ENCODE assay signal across 8 mouse cellular contexts in the genomic region with DNA sequence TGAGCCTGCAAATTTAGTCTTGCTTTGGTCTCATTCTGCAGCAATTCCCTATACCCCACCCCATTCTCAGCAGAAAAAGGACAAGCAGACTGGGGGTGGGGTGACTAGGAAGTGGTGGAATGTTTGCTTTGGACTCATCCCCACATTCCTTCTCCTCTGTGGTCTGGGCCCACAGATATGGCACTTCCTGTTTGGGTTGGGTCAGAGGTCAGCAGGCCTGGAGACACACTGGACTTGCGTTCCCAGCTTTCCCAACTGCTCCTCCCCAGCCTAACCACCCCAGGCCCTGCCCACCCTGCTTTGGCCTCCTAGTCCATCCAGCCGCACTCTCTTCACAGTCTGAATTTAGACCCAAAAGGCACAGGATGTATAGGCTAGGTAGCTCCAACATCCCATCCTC. TPM values are rescaled to one million over a fixed set of nuclear protein-coding genes. Genes with fewer than 3 reads are reported as not detected.
DNase-seq lines count a peak whose midpoint lies in the region; ATAC-seq and TF ChIP-seq lines count a peak whose summit lies in the region.

No protein-coding gene starts in this region.

- H3K27ac ChIP-seq in embryonic facial prominence, embryonic 15.5 days (replicated peaks): peak overlapping the region; percentile 58; the same call in 1 of the 2 replicates
- peak overlapping the region; percentile 88 for H3K27ac ChIP-seq in kidney, adult 2 months (ENCODE audit: insufficient read depth, low read depth, low read length)
- peak overlapping the region; percentile 91 for H3K27ac ChIP-seq in lung, embryonic 16.5 days (ENCODE audit: low read length)
- H3K27ac ChIP-seq in hindbrain, embryonic 13.5 days: no peak overlapping the region

- peaks cover 44% of the 10 kb centered on the region for H3K4me1 ChIP-seq in embryonic facial prominence, embryonic 15.5 days
- no peaks in the 10 kb centered on the region for H3K4me1 ChIP-seq in kidney, adult 2 months (ENCODE audit: control insufficient read depth, insufficient read depth, low read length)
- peaks cover 30% of the 10 kb centered on the region for H3K4me1 ChIP-seq in lung, embryonic 16.5 days (replicated peaks; ENCODE audit: control insufficient read depth, insufficient read depth, low read length)
- 0 out of 2 replicates have a peak, but pooled peaks cover 3% of the 10 kb centered on the region for H3K4me1 ChIP-seq in hindbrain, embryonic 13.5 days (replicated peaks)

- TF ChIP-seq CTCF in kidney, adult 2 months (conservative IDR thresholded peaks at IDR 0.05; ENCODE audit: insufficient read depth, insufficient read length, low read depth, low read length): no peak

- H3K4me2 ChIP-seq in embryonic facial prominence, embryonic 15.5 days (replicated peaks): no peak overlapping the region
- H3K4me2 ChIP-seq in lung, embryonic 16.5 days (ENCODE audit: low read depth, low read length): 0 out of 2 replicates have a peak overlapping the region, but pooled peaks have one; percentile 17
- no peak overlapping the region for H3K4me2 ChIP-seq in hindbrain, embryonic 13.5 days

- H3K27me3 ChIP-seq in embryonic facial prominence, embryonic 15.5 days: peaks cover 9% of the 10 kb centered on the region; the same call in 1 of the 2 replicates
- H3K27me3 ChIP-seq in kidney, adult 2 months (replicated peaks; ENCODE audit: control insufficient read depth, insufficient read depth, low read length): no peaks in the 10 kb centered on the region
- no peaks in the 10 kb centered on the region for H3K27me3 ChIP-seq in lung, embryonic 16.5 days (ENCODE audit: control insufficient read depth, insufficient read depth, low read depth, low read length)
- H3K27me3 ChIP-seq in hindbrain, embryonic 13.5 days: no peaks in the 10 kb centered on the region

- TF ChIP-seq POLR2A in kidney, adult 2 months (IDR thresholded peaks at IDR 0.05; ENCODE audit: low read depth, low read length): no peak

- H3K4me3 ChIP-seq in embryonic facial prominence, embryonic 15.5 days (replicated peaks): no peak overlapping the region
- H3K4me3 ChIP-seq in kidney, adult 2 months (ENCODE audit: insufficient read depth, low read depth, low read length): no peak overlapping the region
- no peak overlapping the region for H3K4me3 ChIP-seq in lung, embryonic 16.5 days (ENCODE audit: low read length)
- H3K4me3 ChIP-seq in hindbrain, embryonic 13.5 days: no peak overlapping the region

- no peaks in the 10 kb centered on the region for H3K9me3 ChIP-seq in embryonic facial prominence, embryonic 15.5 days (replicated peaks)
- H3K9me3 ChIP-seq in lung, embryonic 16.5 days (ENCODE audit: control insufficient read depth, low read length): no peaks in the 10 kb centered on the region
- H3K9me3 ChIP-seq in hindbrain, embryonic 13.5 days: no peaks in the 10 kb centered on the region

- peak; percentile 5 for DNase-seq in R1 (ENCODE audit: low read depth, low spot score)
- DNase-seq in kidney, adult 2 months: peak; percentile 81
- no peak for DNase-seq in layer of hippocampus, postnatal 25 days (ENCODE audit: extremely low spot score in 1 of 2, low spot score in 1 of 2)
- DNase-seq in left cerebral cortex, postnatal 25 days (ENCODE audit: low spot score in 2 of 2): no peak
- DNase-seq in MN1 (ENCODE audit: low spot score): no peak

- no peaks in the 10 kb centered on the region for H3K36me3 ChIP-seq in embryonic facial prominence, embryonic 15.5 days
- no peaks in the 10 kb centered on the region for H3K36me3 ChIP-seq in kidney, adult 2 months (ENCODE audit: control insufficient read depth, insufficient read depth, low read length)
- H3K36me3 ChIP-seq in lung, embryonic 16.5 days (ENCODE audit: control insufficient read depth, insufficient read depth, low read length): no peaks in the 10 kb centered on the region
- no peaks in the 10 kb centered on the region for H3K36me3 ChIP-seq in hindbrain, embryonic 13.5 days

- intact Hi-C loops in left cerebral cortex, postnatal 25 days (cut with DNase I): no loop called here

- ATAC-seq in embryonic facial prominence, embryonic 15.5 days (ENCODE audit: insufficient number of reproducible peaks, low FRiP score, low TSS enrichment, low read depth): 0 out of 2 replicates have a peak, but pooled peaks have one; percentile 26
- peak; percentile 83 for ATAC-seq in lung, embryonic 16.5 days (ENCODE audit: low read depth)
- no peak for ATAC-seq in hindbrain, embryonic 13.5 days (ENCODE audit: low FRiP score)

- WGBS in embryonic facial prominence, embryonic 15.5 days: 71% methylated on average over 2 of the region's 2 CpGs
- 40% methylated on average over 2 of the region's 2 CpGs for WGBS in kidney, adult 2 months
- 48% methylated on average over 2 of the region's 2 CpGs for WGBS in lung, embryonic 16.5 days
- WGBS in hindbrain, embryonic 13.5 days: 85% methylated on average over 2 of the region's 2 CpGs

- no peak overlapping the region for H3K9ac ChIP-seq in embryonic facial prominence, embryonic 15.5 days
- no peak overlapping the region for H3K9ac ChIP-seq in lung, embryonic 16.5 days (ENCODE audit: low read length)
- no peak overlapping the region for H3K9ac ChIP-seq in hindbrain, embryonic 13.5 days

RNA-seq across cellular contexts. Expression of gene Bgn, which starts 6.8 kb away (rescaled TPM):
- polyA plus RNA-seq in embryonic facial prominence, embryonic 15.5 days (2015; fragmentation: Nextera tagmentation; extraction: Ambion mirVana): 302 and 313 TPM in 2 replicates
- 277 and 333 TPM in 2 replicates for polyA plus RNA-seq in kidney, adult 2 months (2012; rRNA removed)
- polyA plus RNA-seq in lung, embryonic 16.5 days (2015; fragmentation: Nextera tagmentation; extraction: Ambion mirVana): 206 and 225 TPM in 2 replicates
- total RNA-seq in layer of hippocampus, postnatal 25 days (2021): 10 to 100 TPM; 16.7 to 17.4 TPM
- 10 to 100 TPM; 17.4 to 20.3 TPM for total RNA-seq in left cerebral cortex, postnatal 25 days (2021)
- polyA plus RNA-seq in hindbrain, embryonic 13.5 days (2015; fragmentation: Nextera tagmentation; extraction: Ambion mirVana): 21.6 and 28.6 TPM in 2 replicates

RNA-seq across cellular contexts. Expression of gene Haus7, which starts 17.8 kb away (rescaled TPM):
- 56.5 and 58.7 TPM in 2 replicates for polyA plus RNA-seq in embryonic facial prominence, embryonic 15.5 days (2015; fragmentation: Nextera tagmentation; extraction: Ambion mirVana)
- polyA plus RNA-seq in kidney, adult 2 months (2012; rRNA removed): 12.9 and 13.8 TPM in 2 replicates
- 54.2 and 54.4 TPM in 2 replicates for polyA plus RNA-seq in lung, embryonic 16.5 days (2015; fragmentation: Nextera tagmentation; extraction: Ambion mirVana)
- total RNA-seq in layer of hippocampus, postnatal 25 days (2021): 1 to 10 TPM; 6.9 to 7.5 TPM
- total RNA-seq in left cerebral cortex, postnatal 25 days (2021): 1 to 10 TPM; 4.3 to 7.0 TPM
- 73.0 and 73.5 TPM in 2 replicates for polyA plus RNA-seq in hindbrain, embryonic 13.5 days (2015; fragmentation: Nextera tagmentation; extraction: Ambion mirVana)

RNA-seq across cellular contexts. Expression of gene Atp2b3, which starts 26.3 kb away (rescaled TPM):
- polyA plus RNA-seq in embryonic facial prominence, embryonic 15.5 days (2015; fragmentation: Nextera tagmentation; extraction: Ambion mirVana): 0.41 and 0.43 TPM in 2 replicates
- polyA plus RNA-seq in kidney, adult 2 months (2012; rRNA removed): 0.11 and 0.13 TPM in 2 replicates
- 0.11 TPM in 1 of 2 replicates, not detected in the other for polyA plus RNA-seq in lung, embryonic 16.5 days (2015; fragmentation: Nextera tagmentation; extraction: Ambion mirVana)
- 100 to 1,000 TPM; 145 to 149 TPM for total RNA-seq in layer of hippocampus, postnatal 25 days (2021)
- 10 to 100 TPM; 94.7 to 95.0 TPM for total RNA-seq in left cerebral cortex, postnatal 25 days (2021)
- 3.6 and 4.2 TPM in 2 replicates for polyA plus RNA-seq in hindbrain, embryonic 13.5 days (2015; fragmentation: Nextera tagmentation; extraction: Ambion mirVana)

RNA-seq across cellular contexts. Expression of gene Trex2, which starts 41.5 kb away (rescaled TPM):
- 12.3 and 13.0 TPM in 2 replicates for polyA plus RNA-seq in embryonic facial prominence, embryonic 15.5 days (2015; fragmentation: Nextera tagmentation; extraction: Ambion mirVana)
- polyA plus RNA-seq in kidney, adult 2 months (2012; rRNA removed): not detected in 2 replicates
- not detected in 2 replicates for polyA plus RNA-seq in lung, embryonic 16.5 days (2015; fragmentation: Nextera tagmentation; extraction: Ambion mirVana)
- total RNA-seq in layer of hippocampus, postnatal 25 days (2021): not detected
- total RNA-seq in left cerebral cortex, postnatal 25 days (2021): not detected
- not detected in 2 replicates for polyA plus RNA-seq in hindbrain, embryonic 13.5 days (2015; fragmentation: Nextera tagmentation; extraction: Ambion mirVana)

Comparison
In these comparisons a context has a peak if more than half of its experiments do, and no peak if none do; other contexts are left out.
1. DNase-seq: peak in R1 (single experiment) and kidney, adult 2 months (single experiment); none in layer of hippocampus, postnatal 25 days (0 of 2), left cerebral cortex, postnatal 25 days (0 of 2) and MN1 (single experiment).